Mouse (Mus musculus): ENCODE data around the gene Cradd.

- no peak for TF ChIP-seq EP300 (IDR thresholded peaks at IDR 0.05; ENCODE audit: low read depth)
- TF ChIP-seq CTCF (IDR thresholded peaks at IDR 0.05; ENCODE audit: low read depth), result no peak
Measured at GRCm38 (mm10) chr10:95199541-95200269, 124.2 kb downstream of the Cradd start.
